8 mouse cellular contexts compared by ENCODE assay signal in the genomic region with DNA sequence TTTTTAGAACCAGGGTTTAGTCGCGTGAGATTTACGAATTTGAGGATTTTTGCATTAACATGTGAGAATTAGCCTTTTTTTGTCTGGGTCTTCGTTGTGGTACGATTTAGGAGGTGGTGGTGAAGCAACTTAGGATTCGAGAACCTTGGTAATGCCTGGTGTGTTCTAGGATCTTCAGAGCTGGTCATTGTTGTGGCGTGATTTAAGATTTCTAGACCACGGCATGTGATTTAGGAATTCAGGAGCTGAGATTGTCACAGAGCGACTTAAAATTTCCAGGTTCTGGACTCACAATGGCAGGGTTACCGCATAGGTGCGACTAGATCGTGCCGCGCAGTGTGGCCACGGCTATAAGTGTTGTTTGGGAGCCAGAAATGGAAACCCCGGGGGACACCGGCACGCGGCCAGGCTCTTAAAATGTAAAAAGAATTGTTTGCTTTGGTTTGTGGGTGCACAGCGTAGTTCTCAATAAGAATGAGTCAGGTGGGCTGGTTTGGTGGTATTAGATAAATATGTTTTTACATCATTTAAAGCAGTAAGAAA. TPM values are rescaled to one million over a fixed set of nuclear protein-coding genes. Genes with fewer than 3 reads are reported as not detected.
A peak's percentile ranks its signal among the peaks of the same experiment; 100 is the strongest.
DNase-seq lines count a peak whose midpoint lies in the region; ATAC-seq lines count a peak whose summit lies in the region.

No protein-coding gene starts in this region.

- peak overlapping the region; percentile 70 for H3K4me3 ChIP-seq in heart, embryonic 10.5 days
- peak overlapping the region; percentile 56 for H3K4me3 ChIP-seq in heart, embryonic 16.5 days (ENCODE audit: low read length)
- peak overlapping the region; percentile 70 for H3K4me3 ChIP-seq in midbrain, embryonic 10.5 days

- H3K27ac ChIP-seq in heart, embryonic 10.5 days: peak overlapping the region; percentile 89
- peak overlapping the region; percentile 85 for H3K27ac ChIP-seq in heart, embryonic 16.5 days (ENCODE audit: low read length)
- H3K27ac ChIP-seq in midbrain, embryonic 10.5 days (replicated peaks): peak overlapping the region; percentile 90

- peak overlapping the region; percentile 69 for H3K9ac ChIP-seq in heart, embryonic 16.5 days (ENCODE audit: low read length)

- H3K9me3 ChIP-seq in heart, embryonic 10.5 days: peaks cover 33% of the 10 kb centered on the region
- peaks cover 47% of the 10 kb centered on the region for H3K9me3 ChIP-seq in heart, embryonic 16.5 days (replicated peaks; ENCODE audit: control insufficient read depth, low read length)
- H3K9me3 ChIP-seq in midbrain, embryonic 10.5 days (replicated peaks): peaks cover 61% of the 10 kb centered on the region

- intact Hi-C loops in heart, postnatal 10 days (cut with DNase I): no loop called here

- peak; percentile 70 for DNase-seq in heart, embryonic 10.5 days (ENCODE audit: low spot score)
- DNase-seq in heart, postnatal 10 days: no peak
- DNase-seq in ZHBTc4 (ENCODE audit: low read depth, low spot score): peak; percentile 49
- no peak for DNase-seq in midbrain, embryonic 10.5 days (ENCODE audit: low spot score)
- DNase-seq in thymus, postnatal 25 days: no peak
- DNase-seq in yolk sac, embryonic 10.5 days (ENCODE audit: low spot score): no peak
- DNase-seq in lung, postnatal 14 days: no peak

- WGBS in heart, embryonic 10.5 days: 56% methylated on average over 20 of the region's 20 CpGs
- WGBS in heart, embryonic 16.5 days: 57% methylated on average over 20 of the region's 20 CpGs
- 51% methylated on average over 20 of the region's 20 CpGs for WGBS in midbrain, embryonic 10.5 days

- ATAC-seq in heart, embryonic 16.5 days (replicated peaks; ENCODE audit: extremely low read depth, insufficient read depth, low FRiP score): no peak

- H3K36me3 ChIP-seq in heart, embryonic 10.5 days: peaks cover 40% of the 10 kb centered on the region
- peaks cover 12% of the 10 kb centered on the region for H3K36me3 ChIP-seq in heart, embryonic 16.5 days (ENCODE audit: control insufficient read depth, insufficient read depth)
- H3K36me3 ChIP-seq in midbrain, embryonic 10.5 days: peaks cover 71% of the 10 kb centered on the region

- H3K4me1 ChIP-seq in heart, embryonic 10.5 days: peaks cover 1% of the 10 kb centered on the region
- no peaks in the 10 kb centered on the region; the same call in 1 of the 2 replicates for H3K4me1 ChIP-seq in heart, embryonic 16.5 days (ENCODE audit: control insufficient read depth, insufficient read depth, low read length)
- peaks cover 62% of the 10 kb centered on the region for H3K4me1 ChIP-seq in midbrain, embryonic 10.5 days

- H3K4me2 ChIP-seq in heart, embryonic 16.5 days (ENCODE audit: low read depth, low read length): peak overlapping the region; percentile 69

- no peaks in the 10 kb centered on the region for H3K27me3 ChIP-seq in heart, embryonic 10.5 days (ENCODE audit: insufficient read depth, poor library complexity, severe bottlenecking)
- H3K27me3 ChIP-seq in heart, embryonic 16.5 days (ENCODE audit: control insufficient read depth, insufficient read depth, low read length): no peaks in the 10 kb centered on the region
- no peaks in the 10 kb centered on the region for H3K27me3 ChIP-seq in midbrain, embryonic 10.5 days (ENCODE audit: low read depth, poor library complexity, severe bottlenecking)

RNA-seq across cellular contexts. Expression of a gene that starts 15.2 kb away (rescaled TPM):
- 3,213 and 4,348 TPM in 2 replicates for polyA plus RNA-seq in heart, embryonic 10.5 days (2016; fragmentation: Nextera tagmentation; extraction: Ambion mirVana)
- 100 to 1,000 TPM; 192 to 215 TPM for total RNA-seq in heart, postnatal 10 days (2021)
- polyA plus RNA-seq in heart, embryonic 16.5 days (2015; fragmentation: Nextera tagmentation; extraction: Ambion mirVana): 1,693 and 1,886 TPM in 2 replicates
- polyA plus RNA-seq in midbrain, embryonic 10.5 days (2016; fragmentation: Nextera tagmentation; extraction: Ambion mirVana): 1,366 and 1,939 TPM in 2 replicates

RNA-seq across cellular contexts. Expression of a gene that starts 45.0 kb away (rescaled TPM):
- polyA plus RNA-seq in heart, embryonic 10.5 days (2016; fragmentation: Nextera tagmentation; extraction: Ambion mirVana): 12.5 and 15.3 TPM in 2 replicates
- total RNA-seq in heart, postnatal 10 days (2021): 1 to 10 TPM; 2.3 to 4.1 TPM
- polyA plus RNA-seq in heart, embryonic 16.5 days (2015; fragmentation: Nextera tagmentation; extraction: Ambion mirVana): 9.3 and 10.5 TPM in 2 replicates
- polyA plus RNA-seq in midbrain, embryonic 10.5 days (2016; fragmentation: Nextera tagmentation; extraction: Ambion mirVana): 19.8 and 24.0 TPM in 2 replicates

Comparison
In these comparisons a context has a peak if more than half of its experiments do, and no peak if none do; other contexts are left out.
1. DNase-seq: peak in heart, embryonic 10.5 days (single experiment) and ZHBTc4 (single experiment); none in heart, postnatal 10 days (0 of 2), midbrain, embryonic 10.5 days (single experiment), thymus, postnatal 25 days (single experiment), yolk sac, embryonic 10.5 days (single experiment) and lung, postnatal 14 days (single experiment).
2. Peak in every context shown above with its lines, with median percentiles within 50 percentile points of each other: H3K27ac ChIP-seq and H3K4me3 ChIP-seq.